ENCODE assay signal across 8 mouse cellular contexts in the genomic region with DNA sequence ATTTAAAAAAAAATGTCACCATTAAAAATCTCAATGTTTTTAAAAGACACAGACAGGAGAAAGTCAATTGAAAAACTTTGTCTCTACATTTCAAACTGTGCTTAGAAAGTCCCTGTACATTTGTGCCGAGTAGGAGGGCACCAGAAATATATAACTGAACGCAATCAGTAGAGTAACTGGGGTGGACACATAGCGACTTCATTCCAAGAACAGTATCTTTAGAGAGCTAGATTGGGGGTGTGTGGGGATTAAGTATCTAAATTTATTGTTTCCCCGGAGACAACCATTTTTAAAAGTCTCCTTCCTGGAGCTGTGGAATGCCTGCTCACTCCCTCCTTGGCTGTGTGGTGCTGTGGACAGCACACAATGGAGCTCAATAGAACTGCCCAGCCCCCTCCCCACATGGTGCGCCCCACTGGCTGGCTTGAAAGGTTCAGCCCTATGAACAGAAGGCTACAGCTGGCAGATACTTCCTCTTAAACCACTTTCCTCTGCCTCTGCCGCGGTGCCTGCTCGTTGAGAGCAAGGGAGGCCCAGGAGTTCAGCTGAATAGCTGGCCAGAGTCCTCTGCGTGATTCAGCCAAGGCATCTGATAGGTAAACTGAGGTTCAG.
DNase-seq lines count a peak whose midpoint lies in the region; ATAC-seq and TF ChIP-seq lines count a peak whose summit lies in the region.

No protein-coding gene starts in this region.

- H3K27me3 ChIP-seq in heart, embryonic 13.5 days (replicated peaks) = no peaks in the 10 kb centered on the region
- H3K27me3 ChIP-seq in embryonic facial prominence, embryonic 12.5 days = no peaks in the 10 kb centered on the region; the same call in 1 of the 2 replicates
- no peaks in the 10 kb centered on the region; the same call in 1 of the 2 replicates for H3K27me3 ChIP-seq in hindbrain, embryonic 14.5 days (ENCODE audit: control insufficient read depth, insufficient read depth, low read length)
- no peaks in the 10 kb centered on the region for H3K27me3 ChIP-seq in lung, postnatal 0 days (replicated peaks; ENCODE audit: insufficient read depth, low read length)
- no peaks in the 10 kb centered on the region for H3K27me3 ChIP-seq in stomach, postnatal 0 days (ENCODE audit: control insufficient read depth, insufficient read depth, low read length)

- H3K4me2 ChIP-seq in heart, embryonic 13.5 days = peak overlapping the region; percentile 73
- H3K4me2 ChIP-seq in embryonic facial prominence, embryonic 12.5 days (replicated peaks) = 0 out of 2 replicates have a peak overlapping the region, but pooled peaks have one; percentile 6
- no peak overlapping the region; the same call in 1 of the 2 replicates for H3K4me2 ChIP-seq in hindbrain, embryonic 14.5 days (replicated peaks)
- peak overlapping the region; percentile 46 for H3K4me2 ChIP-seq in lung, postnatal 0 days (replicated peaks; ENCODE audit: low read depth, low read length)
- H3K4me2 ChIP-seq in stomach, postnatal 0 days (replicated peaks; ENCODE audit: low read depth) = peak overlapping the region; percentile 42

- DNase-seq in heart, adult 8-10 months (ENCODE audit: low spot score) = no peak
- no peak for DNase-seq in hindbrain, embryonic 14.5 days (ENCODE audit: low spot score)
- DNase-seq in lung, postnatal 0 days (ENCODE audit: low spot score) = peak; percentile 37
- DNase-seq in stomach, postnatal 0 days (ENCODE audit: low spot score) = peak; percentile 52
- no peak for DNase-seq in cerebellum, adult 9-11 months
- DNase-seq in cerebellum, adult 11 months = no peak

- 0 out of 2 replicates have a peak, but pooled peaks cover 5% of the 10 kb centered on the region for H3K36me3 ChIP-seq in heart, embryonic 13.5 days
- H3K36me3 ChIP-seq in embryonic facial prominence, embryonic 12.5 days = no peaks in the 10 kb centered on the region
- H3K36me3 ChIP-seq in hindbrain, embryonic 14.5 days (replicated peaks; ENCODE audit: control insufficient read depth, insufficient read depth) = no peaks in the 10 kb centered on the region
- no peaks in the 10 kb centered on the region for H3K36me3 ChIP-seq in lung, postnatal 0 days (ENCODE audit: insufficient read depth, low read length)
- no peaks in the 10 kb centered on the region for H3K36me3 ChIP-seq in stomach, postnatal 0 days (ENCODE audit: control insufficient read depth, insufficient read depth, low read length)

- H3K4me3 ChIP-seq in heart, embryonic 13.5 days = peak overlapping the region; percentile 57
- H3K4me3 ChIP-seq in embryonic facial prominence, embryonic 12.5 days = no peak overlapping the region
- no peak overlapping the region for H3K4me3 ChIP-seq in hindbrain, embryonic 14.5 days (replicated peaks; ENCODE audit: low read length)
- peak overlapping the region; percentile 24; the same call in 1 of the 2 replicates for H3K4me3 ChIP-seq in lung, postnatal 0 days (ENCODE audit: low read depth, low read length)
- H3K4me3 ChIP-seq in stomach, postnatal 0 days (ENCODE audit: low read depth, low read length) = 0 out of 2 replicates have a peak overlapping the region, but pooled peaks have one; percentile 8

- H3K4me1 ChIP-seq in heart, embryonic 13.5 days = peaks cover 71% of the 10 kb centered on the region
- peaks cover 33% of the 10 kb centered on the region for H3K4me1 ChIP-seq in embryonic facial prominence, embryonic 12.5 days
- H3K4me1 ChIP-seq in hindbrain, embryonic 14.5 days (replicated peaks; ENCODE audit: control insufficient read depth, insufficient read depth, low read length) = peaks cover 19% of the 10 kb centered on the region
- H3K4me1 ChIP-seq in lung, postnatal 0 days (ENCODE audit: insufficient read depth, low read depth, low read length) = peaks cover 4% of the 10 kb centered on the region; the same call in 1 of the 2 replicates
- peaks cover 5% of the 10 kb centered on the region; the same call in 1 of the 2 replicates for H3K4me1 ChIP-seq in stomach, postnatal 0 days (replicated peaks; ENCODE audit: control insufficient read depth, insufficient read depth)

- H3K9ac ChIP-seq in heart, embryonic 13.5 days = 0 out of 2 replicates have a peak overlapping the region, but pooled peaks have one; percentile 26
- H3K9ac ChIP-seq in embryonic facial prominence, embryonic 12.5 days = no peak overlapping the region
- no peak overlapping the region for H3K9ac ChIP-seq in hindbrain, embryonic 14.5 days
- no peak overlapping the region for H3K9ac ChIP-seq in lung, postnatal 0 days (replicated peaks; ENCODE audit: low read depth)
- H3K9ac ChIP-seq in stomach, postnatal 0 days (ENCODE audit: low read length) = peak overlapping the region; percentile 27; the same call in 1 of the 2 replicates

- no peak for TF ChIP-seq CTCF in lung, postnatal 0 days (IDR thresholded peaks at IDR 0.05)
- TF ChIP-seq CTCF in stomach, postnatal 0 days (IDR thresholded peaks at IDR 0.05; ENCODE audit: low read depth) = no peak

- ATAC-seq in heart, embryonic 13.5 days (ENCODE audit: extremely low read depth, insufficient number of reproducible peaks, low FRiP score, low TSS enrichment) = no peak
- ATAC-seq in embryonic facial prominence, embryonic 12.5 days (ENCODE audit: insufficient number of reproducible peaks, insufficient read depth, low FRiP score, low TSS enrichment) = no peak
- ATAC-seq in hindbrain, embryonic 14.5 days (ENCODE audit: low FRiP score) = peak; percentile 55; the same call in 1 of the 2 replicates
- ATAC-seq in lung, postnatal 0 days = no peak
- ATAC-seq in stomach, postnatal 0 days (ENCODE audit: low FRiP score, low TSS enrichment) = no peak

- 12% methylated on average over 9 of the region's 9 CpGs for WGBS in heart, embryonic 13.5 days
- 14% methylated on average over 9 of the region's 9 CpGs for WGBS in embryonic facial prominence, embryonic 12.5 days
- 8% methylated on average over 9 of the region's 9 CpGs for WGBS in hindbrain, embryonic 14.5 days
- 15% methylated on average over 9 of the region's 9 CpGs for WGBS in lung, postnatal 0 days
- 19% methylated on average over 9 of the region's 9 CpGs for WGBS in stomach, postnatal 0 days

- TF ChIP-seq EP300 in lung, postnatal 0 days (IDR thresholded peaks at IDR 0.05) = no peak
- no peak for TF ChIP-seq EP300 in stomach, postnatal 0 days (optimal IDR thresholded peaks at IDR 0.05)

- peak overlapping the region; percentile 87 for H3K27ac ChIP-seq in heart, embryonic 13.5 days (replicated peaks)
- no peak overlapping the region for H3K27ac ChIP-seq in embryonic facial prominence, embryonic 12.5 days
- no peak overlapping the region for H3K27ac ChIP-seq in hindbrain, embryonic 14.5 days
- H3K27ac ChIP-seq in lung, postnatal 0 days (ENCODE audit: low read length) = peak overlapping the region; percentile 55
- H3K27ac ChIP-seq in stomach, postnatal 0 days (replicated peaks) = peak overlapping the region; percentile 49; the same call in 1 of the 2 replicates

- H3K9me3 ChIP-seq in heart, embryonic 13.5 days = no peaks in the 10 kb centered on the region
- H3K9me3 ChIP-seq in embryonic facial prominence, embryonic 12.5 days = no peaks in the 10 kb centered on the region
- H3K9me3 ChIP-seq in hindbrain, embryonic 14.5 days (ENCODE audit: control insufficient read depth, low read length) = no peaks in the 10 kb centered on the region
- H3K9me3 ChIP-seq in lung, postnatal 0 days (ENCODE audit: low read length) = no peaks in the 10 kb centered on the region
- no peaks in the 10 kb centered on the region for H3K9me3 ChIP-seq in stomach, postnatal 0 days (ENCODE audit: control insufficient read depth, low read length)

Comparison
In these comparisons a context has a peak if more than half of its experiments do, and no peak if none do; other contexts are left out.
1. H3K27ac ChIP-seq: peak in heart, embryonic 13.5 days (single experiment), lung, postnatal 0 days (single experiment) and stomach, postnatal 0 days (single experiment); none in embryonic facial prominence, embryonic 12.5 days (single experiment) and hindbrain, embryonic 14.5 days (single experiment).
2. H3K4me3 ChIP-seq: peak in heart, embryonic 13.5 days (single experiment), lung, postnatal 0 days (single experiment) and stomach, postnatal 0 days (single experiment); none in embryonic facial prominence, embryonic 12.5 days (single experiment) and hindbrain, embryonic 14.5 days (single experiment).
3. H3K9ac ChIP-seq: peak in heart, embryonic 13.5 days (single experiment) and stomach, postnatal 0 days (single experiment); none in embryonic facial prominence, embryonic 12.5 days (single experiment), hindbrain, embryonic 14.5 days (single experiment) and lung, postnatal 0 days (single experiment).
4. DNase-seq: peak in lung, postnatal 0 days (single experiment) and stomach, postnatal 0 days (single experiment); none in heart, adult 8-10 months (single experiment), hindbrain, embryonic 14.5 days (single experiment), cerebellum, adult 9-11 months (single experiment) and cerebellum, adult 11 months (single experiment).